Mouse (Mus musculus) thymus, adult 2 months (tissue): ENCODE measurements around the gene Rfx4.

ENCODE experiments used
- CTCF ChIP-seq: fragments of 200-500 bp; IDR thresholded peaks from 2 replicates; pipeline ENCODE4 v1.5.1; 2012; ENCODE audit warnings: mild to moderate bottlenecking, control low read depth, low read length, moderate library complexity, borderline replicate concordance; ENCODE audit not compliant: control insufficient read depth, poor library complexity, insufficient read depth; ENCODE audit errors: extremely low read depth
- POLR2A ChIP-seq: fragments of 200-500 bp; IDR thresholded peaks from 2 replicates; pipeline ENCODE4 v1.6.1; 2012; ENCODE audit warnings: mild to moderate bottlenecking, low read length, control low read depth, moderate library complexity; ENCODE audit not compliant: control insufficient read depth, poor library complexity, insufficient read depth; ENCODE audit errors: extremely low read depth

DNA sequence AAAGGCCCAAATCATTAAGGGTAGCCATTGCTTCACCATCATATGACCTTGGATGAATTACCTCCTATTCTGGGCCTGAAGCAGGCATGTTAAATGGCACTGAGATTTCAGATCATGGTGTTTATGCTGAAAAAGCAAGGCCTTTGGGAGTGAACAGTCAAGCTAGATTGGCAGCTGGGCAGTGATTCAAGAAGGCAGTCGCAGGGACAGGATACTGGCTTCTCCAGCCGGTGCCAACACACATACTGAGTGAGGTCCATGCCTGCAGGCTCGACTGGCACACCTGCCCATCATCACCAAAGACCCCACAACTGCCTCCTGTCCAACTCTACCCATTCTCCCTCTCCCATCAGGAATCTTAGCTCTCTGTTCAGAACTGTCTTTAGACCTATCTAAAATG lies 152.6 kb downstream of the Rfx4 start:
- TF ChIP-seq POLR2A, result no peak
- TF ChIP-seq CTCF, result no peak
